Mouse (Mus musculus): ENCODE measurements around the gene Upf3a. TPM values are rescaled to one million over a fixed set of nuclear protein-coding genes. Genes with fewer than 3 reads are reported as not detected.
"Not testable (repeated sequence)": the region's sequence is repeated elsewhere in the genome, so short reads cannot be mapped to it uniquely, and the experiment has no call there.

Gene Upf3a
- total and polyA plus RNA-seq, 3 experiments = 18.1 to 40.5 (median 25.0) TPM

DNA sequence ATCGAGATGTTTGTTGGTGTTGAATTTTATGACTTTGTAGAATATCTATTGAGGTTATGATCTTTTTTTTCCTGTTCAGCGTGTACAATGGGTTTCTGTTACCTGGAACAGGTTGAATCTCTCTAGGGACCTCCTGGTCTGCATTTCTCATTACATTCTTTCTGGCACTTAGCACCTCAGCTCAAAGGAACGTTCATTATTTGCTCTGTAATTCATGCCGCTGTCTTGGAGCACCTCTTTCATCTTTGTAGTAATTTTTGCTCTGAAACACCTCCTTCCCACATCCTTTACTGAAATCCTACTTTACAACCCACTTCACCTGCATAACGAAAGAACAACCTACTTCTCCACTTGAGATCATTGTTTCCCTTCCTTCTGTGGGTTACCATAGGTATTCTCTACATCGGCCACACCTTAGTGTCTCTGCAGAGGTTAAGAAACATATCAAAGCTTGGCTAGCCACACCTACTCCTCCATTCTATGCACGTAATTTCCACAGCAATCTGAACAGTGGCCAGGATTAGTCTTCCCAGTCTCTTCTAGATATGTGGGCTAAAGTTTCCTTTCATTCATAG lies 43.3 kb downstream of the Upf3a start:
- no peak for DNase-seq (ENCODE audit: extremely low read depth)
- H3K4me3 ChIP-seq (replicated peaks in 1 of 3; ENCODE audit: low read depth in 2 of 3, low read length in 2 of 3, poor library complexity in 1 of 3) = no peak overlapping the region
- in situ Hi-C loops (cut with MboI; ENCODE audit: low pct_ligation_motif_present, low pct_unique_long_range_greater_than_20kb, low sequenced_read_pairs) (no loop called here), dilution Hi-C loops (cut with MboI; ENCODE audit: extremely low pct_ligation_motif_present, extremely low pct_unique_long_range_greater_than_20kb, low sequenced_read_pairs) (no loop called here)
- peaks cover 15% of the 10 kb centered on the region for H3K27me3 ChIP-seq (replicated peaks)
- H3K9ac ChIP-seq (ENCODE audit: insufficient read depth, low read depth) = no peak overlapping the region
- H3K4me1 ChIP-seq (ENCODE audit: control insufficient read depth in 1 of 2, insufficient read depth in 2 of 2) = no peaks in the 10 kb centered on the region
- H3K9me3 ChIP-seq (replicated peaks; ENCODE audit: low read length) = no peaks in the 10 kb centered on the region
- H3K27ac ChIP-seq (ENCODE audit: insufficient read depth, low read depth) = no peak overlapping the region
- no peak overlapping the region for H3K4me2 ChIP-seq (ENCODE audit: insufficient read depth, low read depth, poor library complexity, severe bottlenecking)
- H3K36me3 ChIP-seq (replicated peaks in 1 of 2; ENCODE audit: control insufficient read depth in 1 of 2, insufficient read depth in 1 of 2, low read length in 1 of 2) = no peaks in the 10 kb centered on the region
- TF ChIP-seq MAZ (IDR thresholded peaks at IDR 0.05; ENCODE audit: low read depth, low read length) (no peak), MYC (IDR thresholded peaks at IDR 0.05; ENCODE audit: low read depth, low read length) (no peak), CTCF (conservative IDR thresholded peaks at IDR 0.05 in 1 of 2, IDR thresholded peaks at IDR 0.05 in 1 of 2; ENCODE audit: low read depth in 2 of 2, low read length in 2 of 2) (no peak)
- H3K79me2 ChIP-seq (replicated peaks; ENCODE audit: control insufficient read depth, extremely low read depth, insufficient read depth, poor library complexity, severe bottlenecking) = no peaks in the 10 kb centered on the region

- H3K79me2 ChIP-seq (replicated peaks; ENCODE audit: control insufficient read depth, extremely low read depth, insufficient read depth, poor library complexity, severe bottlenecking); DNase-seq (ENCODE audit: extremely low read depth); H3K27ac ChIP-seq (ENCODE audit: insufficient read depth, low read depth); H3K9ac ChIP-seq (ENCODE audit: insufficient read depth, low read depth); dilution Hi-C loops (cut with MboI; ENCODE audit: extremely low pct_ligation_motif_present, extremely low pct_unique_long_range_greater_than_20kb, low sequenced_read_pairs); in situ Hi-C loops (cut with MboI; ENCODE audit: low pct_ligation_motif_present, low pct_unique_long_range_greater_than_20kb, low sequenced_read_pairs); H3K4me2 ChIP-seq (ENCODE audit: insufficient read depth, low read depth, poor library complexity, severe bottlenecking); H3K9me3 ChIP-seq (replicated peaks; ENCODE audit: low read length); H3K4me3 ChIP-seq (replicated peaks in 1 of 3; ENCODE audit: low read depth in 2 of 3, low read length in 2 of 3, poor library complexity in 1 of 3); H3K27me3 ChIP-seq (replicated peaks); H3K4me1 ChIP-seq (ENCODE audit: control insufficient read depth in 1 of 2, insufficient read depth in 2 of 2); H3K36me3 ChIP-seq (replicated peaks in 1 of 2; ENCODE audit: control insufficient read depth in 1 of 2, insufficient read depth in 1 of 2, low read length in 1 of 2): not testable (repeated sequence)
These were observed 52.9 kb downstream of the Upf3a start, which contains the start of gene AF366264 for GRCm38 (mm10) chr8:13838289-13838688. Gene AF366264, minus strand, starts transcription at chr8:13838389.

- H3K9me3 ChIP-seq (replicated peaks; ENCODE audit: low read length); H3K4me1 ChIP-seq (ENCODE audit: control insufficient read depth in 1 of 2, insufficient read depth in 2 of 2); H3K36me3 ChIP-seq (replicated peaks in 1 of 2; ENCODE audit: control insufficient read depth in 1 of 2, insufficient read depth in 1 of 2, low read length in 1 of 2); H3K79me2 ChIP-seq (replicated peaks; ENCODE audit: control insufficient read depth, extremely low read depth, insufficient read depth, poor library complexity, severe bottlenecking); DNase-seq (ENCODE audit: extremely low read depth); H3K9ac ChIP-seq (ENCODE audit: insufficient read depth, low read depth); H3K4me2 ChIP-seq (ENCODE audit: insufficient read depth, low read depth, poor library complexity, severe bottlenecking); dilution Hi-C loops (cut with MboI; ENCODE audit: extremely low pct_ligation_motif_present, extremely low pct_unique_long_range_greater_than_20kb, low sequenced_read_pairs); H3K27me3 ChIP-seq (replicated peaks); H3K4me3 ChIP-seq (replicated peaks in 1 of 3; ENCODE audit: low read depth in 2 of 3, low read length in 2 of 3, poor library complexity in 1 of 3); H3K27ac ChIP-seq (ENCODE audit: insufficient read depth, low read depth); in situ Hi-C loops (cut with MboI; ENCODE audit: low pct_ligation_motif_present, low pct_unique_long_range_greater_than_20kb, low sequenced_read_pairs): not testable (repeated sequence)
These were observed 57.9 kb downstream of the Upf3a start for GRCm38 (mm10) chr8:13843286-13843685.

Other genes with a start within 250 kb of the Upf3a start
- not detected in 2 replicates for gene 1700029H14Rik, start 223.2 kb upstream of the Upf3a start, total RNA-seq (2012; rRNA removed)
- gene 1700029H14Rik, start 223.2 kb upstream of the Upf3a start, total RNA-seq (2014; rRNA removed) = not detected in 2 replicates
- gene 1700029H14Rik, start 223.2 kb upstream of the Upf3a start, polyA plus RNA-seq (2012; ENCODE audit: insufficient read length, low read depth) = not detected in 2 replicates
- gene Rasa3, start 108.0 kb upstream of the Upf3a start, total RNA-seq (2012; rRNA removed) = 20.0 and 28.5 TPM in 2 replicates
- gene Rasa3, start 108.0 kb upstream of the Upf3a start, total RNA-seq (2014; rRNA removed) = 13.6 TPM in 2 replicates
- 12.8 and 13.7 TPM in 2 replicates for gene Rasa3, start 108.0 kb upstream of the Upf3a start, polyA plus RNA-seq (2012; ENCODE audit: insufficient read length, low read depth)
- gene Cfap97d2, start 79.7 kb upstream of the Upf3a start, total RNA-seq (2012; rRNA removed) = not detected in 2 replicates
- gene Cfap97d2, start 79.7 kb upstream of the Upf3a start, total RNA-seq (2014; rRNA removed) = not detected in 2 replicates
- gene Cfap97d2, start 79.7 kb upstream of the Upf3a start, polyA plus RNA-seq (2012; ENCODE audit: insufficient read length, low read depth) = not detected in 2 replicates
- 55.6 and 57.9 TPM in 2 replicates for gene Cdc16, start 27.9 kb upstream of the Upf3a start, total RNA-seq (2012; rRNA removed)
- 94.3 and 107 TPM in 2 replicates for gene Cdc16, start 27.9 kb upstream of the Upf3a start, total RNA-seq (2014; rRNA removed)
- 54.2 and 55.1 TPM in 2 replicates for gene Cdc16, start 27.9 kb upstream of the Upf3a start, polyA plus RNA-seq (2012; ENCODE audit: insufficient read length, low read depth)
- not detected in 2 replicates for gene AF366264, start 52.8 kb downstream of the Upf3a start, total RNA-seq (2012; rRNA removed)
- gene AF366264, start 52.8 kb downstream of the Upf3a start, total RNA-seq (2014; rRNA removed) = not detected in 2 replicates
- not detected in 2 replicates for gene AF366264, start 52.8 kb downstream of the Upf3a start, polyA plus RNA-seq (2012; ENCODE audit: insufficient read length, low read depth)
- 19.7 and 23.4 TPM in 2 replicates for gene Champ1, start 84.0 kb downstream of the Upf3a start, total RNA-seq (2012; rRNA removed)
- gene Champ1, start 84.0 kb downstream of the Upf3a start, total RNA-seq (2014; rRNA removed) = 21.2 and 21.4 TPM in 2 replicates
- 44.7 and 55.8 TPM in 2 replicates for gene Champ1, start 84.0 kb downstream of the Upf3a start, polyA plus RNA-seq (2012; ENCODE audit: insufficient read length, low read depth)
- gene Coprs, start 104.7 kb downstream of the Upf3a start, total RNA-seq (2012; rRNA removed) = 9.1 and 11.5 TPM in 2 replicates
- gene Coprs, start 104.7 kb downstream of the Upf3a start, total RNA-seq (2014; rRNA removed) = 6.6 and 8.6 TPM in 2 replicates
- 5.6 and 6.9 TPM in 2 replicates for gene Coprs, start 104.7 kb downstream of the Upf3a start, polyA plus RNA-seq (2012; ENCODE audit: insufficient read length, low read depth)